Mouse (Mus musculus) embryonic facial prominence, embryonic 15.5 days (tissue): ENCODE results near the gene Sema5a. TPM values are rescaled to one million over a fixed set of nuclear protein-coding genes. Genes with fewer than 3 reads are reported as not detected.
"Not testable (repeated sequence)": the region's sequence is repeated elsewhere in the genome, so short reads cannot be mapped to it uniquely, and the experiment has no call there.

ENCODE experiments used
- ATAC-seq: fragments of 200-750 bp; cut with Nextera tagmentation; 2 replicates; pipeline ENCODE4 v1.8.0; 2017; ENCODE audit warnings: low read depth, moderate TSS enrichment; ENCODE audit not compliant: insufficient number of reproducible peaks, low FRiP score, low TSS enrichment
- H3K27ac ChIP-seq: fragments of 300-500 bp; sonication (generic); replicated peaks from 2 replicates; pipeline ENCODE4 v1.5.1; 2015; ENCODE audit warnings: mild to moderate bottlenecking, inconsistent platforms
- H3K27me3 ChIP-seq: fragments of 300-500 bp; sonication (generic); 2 replicates; pipeline ENCODE4 v1.6.1; 2015; ENCODE audit warnings: inconsistent platforms
- H3K36me3 ChIP-seq: fragments of 300-500 bp; sonication (generic); 2 replicates; pipeline ENCODE4 v1.6.1; 2015; ENCODE audit warnings: mild to moderate bottlenecking, inconsistent platforms
- H3K4me1 ChIP-seq: fragments of 300-500 bp; sonication (generic); 2 replicates; pipeline ENCODE4 v1.6.1; 2015; ENCODE audit warnings: inconsistent platforms
- H3K4me2 ChIP-seq: fragments of 300-500 bp; sonication (generic); replicated peaks from 2 replicates; pipeline ENCODE4 v1.6.1; 2015; ENCODE audit warnings: mild to moderate bottlenecking, inconsistent platforms
- H3K4me3 ChIP-seq: fragments of 300-500 bp; sonication (generic); replicated peaks from 2 replicates; pipeline ENCODE4 v1.5.1; 2015; ENCODE audit warnings: mild to moderate bottlenecking, inconsistent platforms
- H3K9ac ChIP-seq: fragments of 300-500 bp; sonication (generic); 2 replicates; pipeline ENCODE4 v1.6.1; 2015; ENCODE audit warnings: inconsistent platforms
- H3K9me3 ChIP-seq: fragments of 300-500 bp; sonication (generic); replicated peaks from 2 replicates; pipeline ENCODE4 v1.6.1; 2016; ENCODE audit warnings: inconsistent platforms
- WGBS: fragments of 180-500 bp; shearing (Covaris S2); methylation state at CpG from one replicate; pipeline ENCODE4 v1.1.7; 2015; 5-methylcytosine and 5-hydroxymethylcytosine counted together
- polyA plus RNA-seq: library from polyadenylated mRNA; unstranded; fragments of >200 nt; fragmentation: Nextera tagmentation; extraction: Ambion mirVana; gene quantifications from 2 replicates; pipeline ENCODE4 v1.2.1, GENCODE M21; 2015

Gene Sema5a
- polyA plus RNA-seq, result 28.6 and 30.8 TPM in 2 replicates

GRCm38 (mm10) chr15:32244344-32244955 is at the start of gene Sema5a:
Sema5a (plus strand) TSS chr15:32244810.
- Histone ChIP-seq H3K27me3 (no peaks in the 10 kb centered on the region), H3K4me3 (peak within 1 kb of the TSS; percentile 72), H3K27ac (peak within 1 kb of the TSS; percentile 88), H3K4me1 (peaks cover 29% of the 10 kb centered on the region), H3K36me3 (peaks cover 10% of the 10 kb centered on the region; the same call in 1 of the 2 replicates), H3K4me2 (peak within 1 kb of the TSS; percentile 94), H3K9ac (peak within 1 kb of the TSS; percentile 75), H3K9me3 (no peaks in the 10 kb centered on the region)
- peak; percentile 94 for ATAC-seq
- WGBS, result under 1% methylated on average over 37 of the region's 45 CpGs

DNA sequence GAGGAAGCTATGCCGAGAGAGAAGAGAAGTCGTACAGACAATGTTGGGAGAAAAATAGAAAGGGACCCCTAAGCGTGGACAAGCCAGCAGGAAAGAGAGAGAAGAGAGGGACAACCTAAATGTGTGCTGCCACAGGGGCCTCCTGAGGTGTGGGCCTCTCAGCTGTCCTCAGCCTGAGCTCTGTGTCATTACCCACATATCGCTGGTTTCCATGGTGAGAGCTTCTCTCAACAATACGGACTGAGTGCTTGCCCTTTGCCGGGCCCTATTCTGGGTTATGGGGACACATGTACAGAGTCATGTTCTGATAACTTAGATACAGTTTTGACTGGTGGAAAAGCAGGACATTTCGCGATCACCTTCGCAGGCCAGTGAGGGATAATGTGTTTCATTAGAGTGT is 46.5 kb upstream of the Sema5a start:
- 84% methylated on average over 9 of the region's 9 CpGs for WGBS

GRCm38 (mm10) chr15:32198561-32198960 is 46.0 kb upstream of the Sema5a start:
- H3K9ac ChIP-seq, result no peak overlapping the region
- H3K27ac ChIP-seq, result no peak overlapping the region
- no peak overlapping the region for H3K4me3 ChIP-seq
- WGBS, result 38% methylated on average over 5 of the region's 5 CpGs
- ATAC-seq, result no peak
- H3K4me1 ChIP-seq, result peaks cover 6% of the 10 kb centered on the region
- no peaks in the 10 kb centered on the region for H3K9me3 ChIP-seq
- no peaks in the 10 kb centered on the region for H3K36me3 ChIP-seq
- no peaks in the 10 kb centered on the region for H3K27me3 ChIP-seq
- H3K4me2 ChIP-seq, result no peak overlapping the region

More for the DNA sequence above, 46.5 kb upstream of the Sema5a start:
- Histone ChIP-seq H3K4me3 (no peak overlapping the region), H3K36me3 (no peaks in the 10 kb centered on the region), H3K9me3 (no peaks in the 10 kb centered on the region), H3K4me2 (no peak overlapping the region), H3K27ac (no peak overlapping the region), H3K27me3 (no peaks in the 10 kb centered on the region), H3K4me1 (peaks cover 6% of the 10 kb centered on the region), H3K9ac (no peak overlapping the region)
- no peak; the same call in 1 of the 2 replicates for ATAC-seq

DNA sequence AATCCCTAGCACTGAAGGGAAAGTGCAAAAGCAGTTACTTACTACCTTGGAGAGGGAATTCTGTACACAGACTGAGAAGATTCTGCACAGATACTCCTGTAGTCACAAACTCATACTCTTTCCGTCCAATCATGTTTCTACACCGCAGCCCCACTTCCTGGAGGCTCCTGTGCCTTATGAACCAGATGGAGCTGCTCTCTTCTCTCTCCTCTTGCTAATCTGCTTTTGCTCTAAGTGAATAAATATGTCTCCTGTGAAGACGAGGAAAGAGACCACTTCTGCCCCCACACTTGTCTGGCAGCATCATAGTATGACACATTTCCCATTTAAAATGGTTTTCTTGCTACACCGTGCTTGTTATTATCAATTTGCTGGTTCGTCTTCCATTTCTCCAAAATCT is 41.4 kb upstream of the Sema5a start:
- no peaks in the 10 kb centered on the region for H3K36me3 ChIP-seq
- H3K4me3 ChIP-seq, result no peak overlapping the region
- H3K4me2 ChIP-seq, result no peak overlapping the region
- no peaks in the 10 kb centered on the region for H3K27me3 ChIP-seq
- H3K9ac ChIP-seq, result no peak overlapping the region
- no peaks in the 10 kb centered on the region for H3K9me3 ChIP-seq
- ATAC-seq, result no peak
- H3K4me1 ChIP-seq, result peaks cover 6% of the 10 kb centered on the region
- WGBS, result 66% methylated on average over 5 of the region's 5 CpGs
- H3K27ac ChIP-seq, result no peak overlapping the region

GRCm38 (mm10) chr15:32204908-32205307 is 39.7 kb upstream of the Sema5a start:
- Histone ChIP-seq H3K4me3 (no peak overlapping the region), H3K4me1 (no peaks in the 10 kb centered on the region), H3K27ac (no peak overlapping the region), H3K36me3 (no peaks in the 10 kb centered on the region), H3K9me3 (no peaks in the 10 kb centered on the region), H3K4me2 (no peak overlapping the region), H3K27me3 (no peaks in the 10 kb centered on the region), H3K9ac (no peak overlapping the region)
- 73% methylated on average over 10 of the region's 10 CpGs for WGBS
- ATAC-seq, result no peak

- 90% methylated on average over 10 of the region's 10 CpGs for WGBS
- not testable (repeated sequence) for H3K27me3 ChIP-seq, H3K9ac ChIP-seq, H3K4me1 ChIP-seq, ATAC-seq, H3K4me3 ChIP-seq, H3K9me3 ChIP-seq, H3K36me3 ChIP-seq, H3K27ac ChIP-seq, H3K4me2 ChIP-seq
These were observed 29.9 kb upstream of the Sema5a start for GRCm38 (mm10) chr15:32214687-32215086.

DNA sequence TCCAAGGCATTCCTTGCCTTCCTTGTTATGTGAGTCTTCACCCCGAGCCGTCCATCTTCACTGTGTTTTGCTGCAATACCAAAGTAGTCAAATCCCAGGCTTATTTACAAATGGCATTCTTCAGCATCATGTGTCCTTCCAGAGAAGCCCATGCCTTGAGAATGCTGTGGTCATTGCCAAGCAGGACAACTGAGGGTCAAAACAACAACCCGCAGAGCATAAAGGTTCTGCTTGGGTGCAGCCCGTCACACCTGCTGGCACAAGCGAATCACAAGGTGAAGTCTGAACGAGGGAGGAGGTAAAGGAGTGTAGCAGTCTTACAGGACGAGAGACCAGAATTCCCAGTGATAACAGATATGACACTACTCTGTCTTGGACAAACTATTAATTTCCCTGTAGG is 21.6 kb upstream of the Sema5a start:
- ATAC-seq, result no peak
- Histone ChIP-seq H3K4me3 (no peak overlapping the region), H3K27ac (no peak overlapping the region), H3K9me3 (no peaks in the 10 kb centered on the region), H3K27me3 (no peaks in the 10 kb centered on the region), H3K9ac (no peak overlapping the region), H3K36me3 (no peaks in the 10 kb centered on the region), H3K4me2 (no peak overlapping the region), H3K4me1 (no peaks in the 10 kb centered on the region)
- WGBS, result 83% methylated on average over 7 of the region's 7 CpGs

DNA sequence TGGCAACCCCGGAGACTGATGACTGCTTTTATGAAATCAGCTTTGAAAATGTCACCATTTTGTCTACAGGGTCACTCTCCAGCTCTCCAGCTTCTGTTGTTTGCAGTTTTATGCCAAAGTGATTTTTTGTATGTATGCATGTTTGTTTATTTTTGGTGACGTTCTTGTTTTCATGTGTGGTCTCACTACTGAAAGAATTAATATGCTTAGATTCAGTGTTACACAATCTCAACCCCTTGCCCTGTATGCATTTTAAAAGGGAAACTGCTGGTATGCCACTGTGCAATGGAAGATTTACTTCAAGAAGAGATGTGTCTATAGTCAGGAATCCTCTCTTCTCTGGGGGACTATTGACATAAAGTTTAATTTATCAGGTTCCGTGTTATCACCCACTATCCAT is 19.2 kb upstream of the Sema5a start:
- Histone ChIP-seq H3K4me3 (no peak overlapping the region), H3K9me3 (no peaks in the 10 kb centered on the region), H3K27ac (no peak overlapping the region), H3K27me3 (no peaks in the 10 kb centered on the region), H3K9ac (no peak overlapping the region), H3K4me2 (no peak overlapping the region), H3K36me3 (no peaks in the 10 kb centered on the region), H3K4me1 (no peaks in the 10 kb centered on the region)
- no peak for ATAC-seq
- 83% methylated on average over 3 of the region's 3 CpGs for WGBS

DNA sequence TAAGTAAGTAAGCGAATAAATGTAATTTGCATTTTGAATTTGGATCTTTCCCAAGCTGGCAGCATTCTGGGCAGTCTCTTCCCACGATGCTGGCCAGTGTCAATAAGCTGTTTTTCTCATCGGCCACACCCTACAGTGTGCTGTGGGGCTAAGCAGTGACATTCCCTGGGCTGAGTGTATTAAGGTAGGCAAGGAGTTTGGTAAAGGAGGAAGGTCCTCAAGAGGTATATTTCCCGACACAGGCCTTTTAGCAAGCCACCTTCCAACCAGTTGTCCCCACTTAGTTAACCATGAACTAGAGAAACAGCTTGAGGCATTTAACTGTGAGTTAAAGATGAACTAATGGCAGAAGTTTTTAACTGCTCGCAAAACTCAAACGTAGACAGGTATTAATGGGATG is 18.2 kb upstream of the Sema5a start:
- no peak overlapping the region for H3K9ac ChIP-seq
- WGBS, result 75% methylated on average over 6 of the region's 6 CpGs
- H3K4me2 ChIP-seq, result no peak overlapping the region

DNA sequence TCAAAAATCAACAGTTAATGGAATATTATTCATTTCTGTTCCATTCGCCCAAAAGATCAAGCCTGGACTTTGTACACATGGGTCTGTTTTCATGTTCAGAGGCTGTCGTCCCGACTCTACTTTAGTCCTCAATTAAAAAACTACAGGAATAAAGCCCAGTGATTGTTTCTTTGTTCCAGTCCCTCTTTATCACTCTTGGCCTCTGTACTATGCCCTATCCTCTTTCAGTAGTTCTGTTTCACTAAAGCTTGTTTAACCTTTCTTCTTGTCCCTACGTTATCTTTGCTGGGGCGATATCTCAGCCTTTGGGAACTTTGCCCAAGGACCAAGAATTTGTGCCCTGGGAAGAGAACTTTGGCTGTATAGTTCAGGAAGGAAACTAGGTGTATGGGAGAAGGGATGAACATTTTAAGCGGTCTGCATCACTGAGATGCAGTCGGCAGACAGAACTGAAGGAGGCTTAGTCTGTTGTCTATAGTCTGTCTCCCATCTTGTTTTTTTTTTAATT is 17.7 kb upstream of the Sema5a start:
- H3K9ac ChIP-seq, result no peak overlapping the region
- no peaks in the 10 kb centered on the region for H3K4me1 ChIP-seq
- H3K36me3 ChIP-seq, result no peaks in the 10 kb centered on the region
- no peak overlapping the region for H3K27ac ChIP-seq
- WGBS, result 90% methylated on average over 7 of the region's 7 CpGs
- H3K4me3 ChIP-seq, result no peak overlapping the region
- ATAC-seq, result no peak
- H3K4me2 ChIP-seq, result no peak overlapping the region
- H3K27me3 ChIP-seq, result no peaks in the 10 kb centered on the region
- no peaks in the 10 kb centered on the region for H3K9me3 ChIP-seq

More for the DNA sequence above, 18.2 kb upstream of the Sema5a start:
- Histone ChIP-seq H3K4me3 (no peak overlapping the region), H3K4me1 (no peaks in the 10 kb centered on the region), H3K27ac (no peak overlapping the region), H3K9me3 (no peaks in the 10 kb centered on the region), H3K27me3 (no peaks in the 10 kb centered on the region), H3K36me3 (no peaks in the 10 kb centered on the region)
- no peak for ATAC-seq

DNA sequence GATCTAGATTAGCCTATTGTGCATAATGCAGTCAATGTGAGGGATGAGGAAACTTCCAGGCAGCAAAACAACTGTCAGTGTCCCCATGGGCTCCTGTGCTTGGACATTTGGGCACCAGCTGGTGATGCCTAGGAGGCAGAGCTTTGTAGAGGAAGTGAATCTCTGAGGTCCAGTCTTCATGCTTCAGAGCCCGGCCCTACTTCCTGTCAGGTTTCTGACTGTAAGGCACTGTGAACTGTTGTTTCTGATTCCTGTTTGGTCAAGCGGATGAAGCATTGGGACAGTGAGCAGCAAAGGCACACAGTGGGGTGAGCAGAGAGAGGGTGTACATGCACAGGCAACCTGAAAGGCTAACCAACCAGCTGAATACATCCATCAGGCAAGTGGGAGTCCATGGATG is 14.5 kb upstream of the Sema5a start:
- Histone ChIP-seq H3K36me3 (no peaks in the 10 kb centered on the region), H3K9me3 (no peaks in the 10 kb centered on the region), H3K4me1 (no peaks in the 10 kb centered on the region), H3K27me3 (no peaks in the 10 kb centered on the region), H3K4me2 (no peak overlapping the region), H3K9ac (no peak overlapping the region), H3K27ac (no peak overlapping the region), H3K4me3 (no peak overlapping the region)
- no peak for ATAC-seq
- WGBS, result 76% methylated on average over 2 of the region's 2 CpGs

GRCm38 (mm10) chr15:32232189-32232588 is 12.4 kb upstream of the Sema5a start:
- H3K4me3 ChIP-seq, result no peak overlapping the region
- H3K9me3 ChIP-seq, result no peaks in the 10 kb centered on the region
- H3K36me3 ChIP-seq, result no peaks in the 10 kb centered on the region
- no peak overlapping the region for H3K9ac ChIP-seq
- no peaks in the 10 kb centered on the region for H3K4me1 ChIP-seq
- WGBS, result 74% methylated on average over 3 of the region's 3 CpGs
- no peak overlapping the region for H3K27ac ChIP-seq
- no peak overlapping the region for H3K4me2 ChIP-seq
- H3K27me3 ChIP-seq, result no peaks in the 10 kb centered on the region
- ATAC-seq, result no peak
